Mouse (Mus musculus) spleen, adult 2 months (tissue): ENCODE measurements around the gene Krt32.

Source experiments
- CTCF ChIP-seq: fragments of 200-500 bp; IDR thresholded peaks from 2 replicates; pipeline ENCODE4 v1.5.1; 2011; ENCODE audit warnings: mild to moderate bottlenecking, inconsistent platforms; ENCODE audit not compliant: insufficient read depth, insufficient read length, insufficient replicate concordance; ENCODE audit errors: extremely low read depth
- POLR2A ChIP-seq: fragments of 200-500 bp; IDR thresholded peaks from 2 replicates; pipeline ENCODE4 v1.6.1; 2011; ENCODE audit warnings: low read depth, low read length, inconsistent platforms

DNA sequence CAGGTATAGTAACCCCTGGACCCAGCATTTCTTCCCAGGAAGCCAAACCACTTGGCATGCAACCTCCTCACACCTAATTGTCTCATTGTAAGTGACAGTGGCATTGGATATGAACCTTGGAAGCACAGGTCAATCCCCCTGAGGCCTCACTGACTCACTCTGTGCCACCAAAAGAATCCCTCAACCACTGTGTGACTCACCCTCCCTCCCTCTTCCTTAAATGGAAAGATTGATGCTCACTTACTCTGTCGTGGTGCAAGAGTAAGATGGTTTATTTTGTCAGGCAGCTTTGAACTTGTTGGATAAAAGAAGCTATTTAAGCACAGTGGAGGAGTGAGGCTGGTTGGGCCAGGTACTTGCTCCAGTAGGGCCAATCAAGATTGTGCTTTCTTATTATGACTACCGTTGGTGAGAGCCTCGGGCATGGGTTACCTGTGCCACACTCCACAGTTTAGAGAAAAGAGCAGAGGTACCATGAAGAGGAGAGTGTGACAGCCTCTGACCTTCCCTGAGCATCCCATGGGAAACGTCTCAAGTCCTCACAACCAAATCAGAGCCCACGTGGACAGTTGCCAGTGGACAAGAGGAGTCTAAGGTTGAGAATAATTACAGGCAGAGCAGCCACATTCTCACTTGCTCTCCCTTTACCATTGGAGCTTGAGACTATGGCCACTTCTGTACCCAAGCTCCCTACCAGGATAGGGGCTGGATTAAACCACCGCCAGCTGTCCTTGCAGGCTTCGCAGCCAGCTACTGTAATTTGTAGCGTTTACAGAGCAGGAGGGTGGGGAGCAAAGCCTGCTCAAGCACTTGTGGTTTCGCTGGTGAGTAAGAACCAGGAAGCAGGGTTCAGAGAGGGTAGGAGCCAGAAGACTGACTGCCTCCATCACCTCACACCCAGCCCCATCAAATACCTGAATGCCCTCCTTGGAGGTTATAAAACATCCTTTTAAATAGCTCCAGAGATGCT, 32.1 kb downstream of the Krt32 start:
- TF ChIP-seq POLR2A: no peak
- no peak for TF ChIP-seq CTCF
